Mouse (Mus musculus) liver, postnatal 0 days (tissue): ENCODE measurements around the gene Chst3.

Experiments
- CTCF ChIP-seq: sonication (generic); IDR thresholded peaks from 2 replicates; pipeline ENCODE4 v1.5.1; 2016; ENCODE audit warnings: antibody characterized with exemption, low read depth
- EP300 ChIP-seq: IDR thresholded peaks from 2 replicates; pipeline ENCODE4 v1.6.1; 2016; ENCODE audit warnings: antibody characterized with exemption, low read depth, mild to moderate bottlenecking

GRCm38 (mm10) chr10:60170326-60171089 is 48.6 kb downstream of the Chst3 start:
- TF ChIP-seq CTCF (no peak), EP300 (no peak)
